Mouse (Mus musculus): Measurements from ENCODE around the gene Tctex1d4.

Tctex1d4 gene

GRCm38 (mm10) chr4:117140613-117141012, 14.0 kb downstream of the Tctex1d4 start:
- no peak for DNase-seq

- no peak for DNase-seq
Measured at GRCm38 (mm10) chr4:117143023-117143422, 16.4 kb downstream of the Tctex1d4 start.

GRCm38 (mm10) chr4:117145248-117145647, 18.7 kb downstream of the Tctex1d4 start:
- DNase-seq, result no peak

- DNase-seq, result peak; percentile 91 to 97
Measured at GRCm38 (mm10) chr4:117146176-117146575, 19.6 kb downstream of the Tctex1d4 start.

- no peak for DNase-seq
Measured at GRCm38 (mm10) chr4:117148047-117148713, 21.6 kb downstream of the Tctex1d4 start.

- no peak for DNase-seq
Measured at GRCm38 (mm10) chr4:117148815-117149214, 22.2 kb downstream of the Tctex1d4 start.

- no peak for DNase-seq
Measured at GRCm38 (mm10) chr4:117149291-117150211, 23.0 kb downstream of the Tctex1d4 start.

GRCm38 (mm10) chr4:117150212-117150733, 23.7 kb downstream of the Tctex1d4 start:
- DNase-seq, result no peak

- no peak for DNase-seq
Measured at GRCm38 (mm10) chr4:117151416-117151815, 24.8 kb downstream of the Tctex1d4 start.

- DNase-seq, result peak in 1 of 2 experiments; percentile 30
Measured at GRCm38 (mm10) chr4:117152714-117153113, 26.1 kb downstream of the Tctex1d4 start.

- DNase-seq, result no peak
Measured at GRCm38 (mm10) chr4:117155020-117155791, 28.6 kb downstream of the Tctex1d4 start.

GRCm38 (mm10) chr4:117155792-117156355, 29.3 kb downstream of the Tctex1d4 start, which contains the start of gene Rps8:
Rps8 (minus strand) TSS chr4:117156243.
- DNase-seq, result peak; percentile 90 to 92

GRCm38 (mm10) chr4:117156372-117156771, 29.8 kb downstream of the Tctex1d4 start:
- DNase-seq, result no peak

- DNase-seq, result no peak
Measured at GRCm38 (mm10) chr4:117159666-117160065, 33.1 kb downstream of the Tctex1d4 start.

- DNase-seq, result no peak
Measured at GRCm38 (mm10) chr4:117161183-117161582, 34.6 kb downstream of the Tctex1d4 start.

- no peak for DNase-seq
Measured at GRCm38 (mm10) chr4:117169936-117170335, 43.3 kb downstream of the Tctex1d4 start.

Data from kidney, postnatal 36 days (tissue).